Mouse (Mus musculus): ENCODE data around the gene Olfr1454. TPM values are rescaled to one million over a fixed set of nuclear protein-coding genes. Genes with fewer than 3 reads are reported as not detected.

Olfr1454 gene
- not detected in 2 replicates for polyA plus RNA-seq (2016; fragmentation: Nextera tagmentation; extraction: Ambion mirVana)

GRCm38 (mm10) chr19:13060310-13060709 lies at the start of gene Olfr1454:
TSS of gene Olfr1454 (plus strand) at chr19:13060610.
- no peaks in the 10 kb centered on the region for H3K27me3 ChIP-seq (ENCODE audit: insufficient read depth, poor library complexity, severe bottlenecking)
- H3K27ac ChIP-seq, result no peak within 1 kb of the TSS
- no peak for DNase-seq (ENCODE audit: low spot score)
- 61% methylated on average over 2 of the region's 2 CpGs for WGBS
- no peaks in the 10 kb centered on the region; the same call in 1 of the 2 replicates for H3K9me3 ChIP-seq
- no peak within 1 kb of the TSS for H3K4me3 ChIP-seq
- H3K4me1 ChIP-seq, result no peaks in the 10 kb centered on the region
- H3K36me3 ChIP-seq, result no peaks in the 10 kb centered on the region

DNA sequence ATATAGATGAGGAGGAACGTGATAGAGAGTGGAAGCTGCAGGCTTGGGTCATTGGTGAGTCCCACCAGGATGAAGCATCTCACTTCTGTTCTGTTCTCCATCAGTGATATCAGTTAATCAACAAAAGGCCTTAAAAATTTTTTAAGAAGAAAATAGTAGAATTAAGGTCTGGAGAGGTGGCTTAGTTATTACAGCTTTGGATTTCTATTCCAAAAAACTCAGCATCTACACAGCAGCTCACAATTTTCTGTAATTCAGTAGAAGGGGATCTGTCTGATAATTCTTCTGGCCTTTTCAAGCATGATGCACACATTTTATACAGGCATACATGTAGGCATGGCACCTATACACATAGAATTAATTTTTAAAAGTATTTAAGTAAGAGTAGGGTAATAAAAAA lies 32.2 kb upstream of the Olfr1454 start, which contains the start of gene Olfr1453:
TSS of gene Olfr1453 (minus strand) at position 101 of the 400 bp plus-strand sequence.
- Histone ChIP-seq H3K36me3 (no peaks in the 10 kb centered on the region), H3K27ac (no peak within 1 kb of the TSS), H3K27me3 (ENCODE audit: insufficient read depth, poor library complexity, severe bottlenecking) (no peaks in the 10 kb centered on the region), H3K4me1 (no peaks in the 10 kb centered on the region), H3K9me3 (no peaks in the 10 kb centered on the region), H3K4me3 (no peak within 1 kb of the TSS)
- 44% methylated on average over 1 of the region's 1 CpGs for WGBS
- no peak for DNase-seq (ENCODE audit: low spot score)

DNA sequence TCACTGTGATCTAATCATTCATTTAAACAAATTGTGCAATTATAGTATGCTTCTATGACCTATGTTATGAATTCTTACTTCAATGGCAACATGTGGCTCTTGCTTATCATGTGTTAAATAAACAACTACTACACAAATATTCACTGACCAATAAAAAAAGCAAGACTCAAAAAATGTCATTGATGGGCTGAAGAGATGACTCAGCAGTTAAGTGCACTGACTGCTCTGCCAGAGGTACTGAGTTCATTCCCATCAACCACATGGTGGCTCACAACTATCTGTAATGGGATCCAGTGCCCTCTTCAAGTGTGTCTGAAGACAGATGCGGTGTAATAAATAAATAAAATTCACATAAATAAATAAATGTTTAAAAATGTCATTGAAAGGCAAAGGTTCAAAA lies 33.5 kb downstream of the Olfr1454 start:
- 84% methylated on average over 1 of the region's 1 CpGs for WGBS
- no peak overlapping the region for H3K4me3 ChIP-seq
- no peak for DNase-seq (ENCODE audit: low spot score)
- no peaks in the 10 kb centered on the region for H3K36me3 ChIP-seq
- H3K27ac ChIP-seq, result no peak overlapping the region
- peaks cover 5% of the 10 kb centered on the region for H3K9me3 ChIP-seq
- H3K27me3 ChIP-seq (ENCODE audit: insufficient read depth, poor library complexity, severe bottlenecking), result no peaks in the 10 kb centered on the region
- no peaks in the 10 kb centered on the region for H3K4me1 ChIP-seq

GRCm38 (mm10) chr19:13097791-13098190 lies 37.4 kb downstream of the Olfr1454 start, which contains the start of gene Olfr1457:
TSS of gene Olfr1457 (minus strand) at chr19:13097891.
- H3K27ac ChIP-seq, result no peak within 1 kb of the TSS
- peaks cover 2% of the 10 kb centered on the region; the same call in 1 of the 2 replicates for H3K9me3 ChIP-seq
- H3K4me3 ChIP-seq, result no peak within 1 kb of the TSS
- DNase-seq (ENCODE audit: low spot score), result no peak
- no peaks in the 10 kb centered on the region for H3K27me3 ChIP-seq (ENCODE audit: insufficient read depth, poor library complexity, severe bottlenecking)
- H3K4me1 ChIP-seq, result no peaks in the 10 kb centered on the region
- 66% methylated on average over 2 of the region's 2 CpGs for WGBS
- no peaks in the 10 kb centered on the region for H3K36me3 ChIP-seq

- Histone ChIP-seq H3K27me3 (ENCODE audit: insufficient read depth, poor library complexity, severe bottlenecking) (no peaks in the 10 kb centered on the region), H3K9me3 (0 out of 2 replicates have a peak, but pooled peaks cover 3% of the 10 kb centered on the region), H3K4me3 (no peak within 1 kb of the TSS), H3K36me3 (no peaks in the 10 kb centered on the region), H3K27ac (no peak within 1 kb of the TSS), H3K4me1 (no peaks in the 10 kb centered on the region)
- WGBS, result 66% methylated on average over 3 of the region's 3 CpGs
- DNase-seq (ENCODE audit: low spot score), result no peak
Observed at GRCm38 (mm10) chr19:13106675-13107074, 46.3 kb downstream of the Olfr1454 start, which contains the start of gene Olfr1458. TSS of gene Olfr1458 (minus strand) at chr19:13106775.

Other genes starting within 250 kb of the Olfr1454 start
- gene Gm5244, start 213.9 kb upstream of the Olfr1454 start, polyA plus RNA-seq (2016; fragmentation: Nextera tagmentation; extraction: Ambion mirVana), result not detected in 2 replicates
- not detected in 2 replicates for gene Olfr1444, start 203.3 kb upstream of the Olfr1454 start, polyA plus RNA-seq (2016; fragmentation: Nextera tagmentation; extraction: Ambion mirVana)
- not detected in 2 replicates for gene Olfr1445, start 176.8 kb upstream of the Olfr1454 start, polyA plus RNA-seq (2016; fragmentation: Nextera tagmentation; extraction: Ambion mirVana)
- not detected in 2 replicates for gene Olfr1446, start 167.1 kb upstream of the Olfr1454 start, polyA plus RNA-seq (2016; fragmentation: Nextera tagmentation; extraction: Ambion mirVana)
- not detected in 2 replicates for gene Olfr1447, start 156.9 kb upstream of the Olfr1454 start, polyA plus RNA-seq (2016; fragmentation: Nextera tagmentation; extraction: Ambion mirVana)
- gene Olfr1448, start 136.2 kb upstream of the Olfr1454 start, polyA plus RNA-seq (2016; fragmentation: Nextera tagmentation; extraction: Ambion mirVana), result not detected in 2 replicates
- not detected in 2 replicates for gene Olfr1449, start 129.8 kb upstream of the Olfr1454 start, polyA plus RNA-seq (2016; fragmentation: Nextera tagmentation; extraction: Ambion mirVana)
- gene Olfr1450, start 110.4 kb upstream of the Olfr1454 start, polyA plus RNA-seq (2016; fragmentation: Nextera tagmentation; extraction: Ambion mirVana), result not detected in 2 replicates
- gene Olfr1451, start 65.6 kb upstream of the Olfr1454 start, polyA plus RNA-seq (2016; fragmentation: Nextera tagmentation; extraction: Ambion mirVana), result not detected in 2 replicates
- gene Olfr1453, start 32.3 kb upstream of the Olfr1454 start, polyA plus RNA-seq (2016; fragmentation: Nextera tagmentation; extraction: Ambion mirVana), result not detected in 2 replicates
- gene Olfr1457, start 37.3 kb downstream of the Olfr1454 start, polyA plus RNA-seq (2016; fragmentation: Nextera tagmentation; extraction: Ambion mirVana), result not detected in 2 replicates
- not detected in 2 replicates for gene Olfr1458, start 46.2 kb downstream of the Olfr1454 start, polyA plus RNA-seq (2016; fragmentation: Nextera tagmentation; extraction: Ambion mirVana)
- gene Olfr1459, start 88.9 kb downstream of the Olfr1454 start, polyA plus RNA-seq (2016; fragmentation: Nextera tagmentation; extraction: Ambion mirVana), result not detected in 2 replicates
- not detected in 2 replicates for gene Olfr1461, start 102.4 kb downstream of the Olfr1454 start, polyA plus RNA-seq (2016; fragmentation: Nextera tagmentation; extraction: Ambion mirVana)
- not detected in 2 replicates for gene Olfr1462, start 125.1 kb downstream of the Olfr1454 start, polyA plus RNA-seq (2016; fragmentation: Nextera tagmentation; extraction: Ambion mirVana)
- not detected in 2 replicates for gene Olfr1463, start 170.7 kb downstream of the Olfr1454 start, polyA plus RNA-seq (2016; fragmentation: Nextera tagmentation; extraction: Ambion mirVana)

Measured in heart, embryonic 10.5 days (tissue).